Mouse (Mus musculus) heart, postnatal 0 days (tissue): ENCODE results near the gene Ctu2.

Experiments used
- CTCF ChIP-seq: IDR thresholded peaks from 2 replicates; pipeline ENCODE4 v1.5.1; 2016; ENCODE audit warnings: antibody characterized with exemption, control low read depth, low read depth
- EP300 ChIP-seq: IDR thresholded peaks from 2 replicates; pipeline ENCODE4 v1.6.1; 2016; ENCODE audit warnings: antibody characterized with exemption, low read depth

GRCm38 (mm10) chr8:122527937-122528336 is 52.0 kb downstream of the Ctu2 start:
- no peak for TF ChIP-seq EP300
- no peak for TF ChIP-seq CTCF
